Mouse (Mus musculus) heart, postnatal 4 days (tissue): ENCODE results near the gene Sh3pxd2a. TPM values are rescaled to one million over a fixed set of nuclear protein-coding genes. Genes with fewer than 3 reads are reported as not detected.

Experiments
- DNase-seq: peaks from one replicate; pipeline ENCODE4 v3.0.0; 2021
- total RNA-seq, 2 experiments: library from RNA; stranded (reverse); gene quantifications; 2 replicates each; pipeline ENCODE4 v1.2.3; 2021

Sh3pxd2a gene
- total RNA-seq, 2 experiments from 2014 or later, result 91.0 to 95.1 TPM

- DNase-seq, result no peak
Observed at GRCm38 (mm10) chr19:47306128-47306916, 157.9 kb downstream of the Sh3pxd2a start.

DNA sequence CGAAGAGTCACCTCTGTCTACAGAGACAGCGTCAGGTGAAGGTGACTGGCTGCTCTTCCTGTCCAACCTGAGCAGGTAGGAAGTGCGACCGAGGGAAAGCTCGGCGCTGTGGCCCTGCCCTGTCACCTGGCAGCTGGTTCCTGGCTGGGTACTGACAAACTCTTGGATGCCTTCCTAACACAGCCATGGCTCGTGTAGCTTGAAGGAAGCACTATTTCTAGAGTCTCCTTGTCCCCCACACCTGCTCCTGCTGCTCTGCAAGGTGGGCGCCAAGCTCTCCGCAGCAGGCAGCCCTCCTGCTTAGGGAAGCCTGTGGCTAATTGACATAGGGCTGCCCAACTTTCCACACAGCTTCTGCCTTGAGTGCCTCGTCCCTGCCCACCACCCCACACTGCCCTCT is 158.8 kb downstream of the Sh3pxd2a start:
- no peak for DNase-seq

DNA sequence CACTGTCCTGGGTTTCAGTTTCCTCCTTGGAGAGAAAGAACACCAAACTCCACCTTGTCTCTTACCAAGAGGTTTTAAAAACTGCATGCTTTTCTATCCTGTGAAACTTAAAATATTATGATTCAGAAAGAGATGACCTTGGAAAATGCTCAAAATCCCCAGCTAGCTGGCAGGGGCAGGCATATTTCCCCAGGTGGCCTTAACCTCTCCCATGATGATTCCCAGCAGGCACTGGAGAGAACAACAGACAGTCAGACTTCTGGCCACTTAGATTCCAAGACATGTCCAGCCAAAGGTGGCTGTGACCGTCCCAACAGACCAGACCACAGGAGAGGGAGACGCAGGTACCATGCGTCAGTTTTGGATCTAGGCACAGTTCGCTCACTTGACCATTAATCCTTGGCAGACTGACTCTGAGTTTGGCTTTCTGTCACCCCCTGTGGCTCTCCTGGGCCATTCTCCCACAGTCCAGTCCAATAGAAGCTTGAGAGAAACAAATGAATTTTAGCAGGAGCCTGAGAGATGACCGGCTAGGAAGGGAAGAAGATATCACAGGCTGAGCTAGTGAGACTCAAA is 159.9 kb downstream of the Sh3pxd2a start:
- DNase-seq, result no peak

DNA sequence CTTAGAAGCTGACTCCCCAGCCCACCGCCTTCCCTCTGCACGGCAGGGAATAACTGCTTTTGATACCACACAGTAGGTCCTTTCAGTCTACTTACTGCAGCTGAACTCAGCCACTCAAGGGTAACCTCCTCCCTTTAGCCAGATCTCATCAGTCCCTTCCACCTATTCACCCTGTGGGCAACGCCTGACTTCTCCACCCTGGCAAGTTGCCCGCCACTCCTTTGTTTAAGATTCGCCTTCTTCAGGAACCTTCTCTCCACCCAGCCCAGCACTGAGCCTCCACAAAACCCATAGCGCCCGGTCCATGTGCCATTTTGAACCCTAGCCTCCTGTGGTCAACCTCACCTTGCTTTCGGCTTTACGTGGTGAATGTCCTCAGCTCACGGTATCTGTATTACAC is 161.1 kb downstream of the Sh3pxd2a start:
- DNase-seq, result peak; percentile 43

DNA sequence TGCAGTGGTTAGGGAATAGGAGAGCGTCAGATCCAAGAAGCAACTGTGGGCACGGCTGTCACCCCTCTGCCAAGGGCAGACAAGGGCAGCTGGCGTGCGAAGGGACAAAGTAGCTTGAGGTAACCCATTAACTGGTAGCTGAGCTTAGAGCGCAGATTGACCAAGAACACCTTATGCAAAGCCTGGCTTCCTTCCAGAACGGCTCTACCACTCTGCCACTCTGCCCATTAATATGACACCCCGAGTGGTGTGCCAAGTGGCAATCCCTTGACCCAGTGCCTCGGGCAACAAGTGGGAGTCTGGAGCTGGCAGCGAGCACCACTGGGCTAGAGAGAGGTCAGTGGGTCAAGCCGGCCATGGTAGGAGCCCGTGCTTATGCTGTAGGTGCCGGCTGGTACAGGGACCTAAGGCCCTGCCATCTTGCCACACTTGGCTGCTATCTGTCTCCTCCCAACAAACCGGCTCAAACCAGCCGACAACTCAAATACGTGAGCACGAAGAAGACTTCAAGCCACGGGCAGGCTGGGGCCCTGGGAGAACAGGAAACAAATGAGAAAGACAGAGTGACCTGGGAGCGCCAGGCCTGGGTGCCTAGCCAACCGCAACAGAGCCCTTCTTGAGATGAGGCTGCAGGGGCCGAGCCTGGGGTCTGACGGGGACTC is 161.9 kb downstream of the Sh3pxd2a start:
- no peak for DNase-seq

DNA sequence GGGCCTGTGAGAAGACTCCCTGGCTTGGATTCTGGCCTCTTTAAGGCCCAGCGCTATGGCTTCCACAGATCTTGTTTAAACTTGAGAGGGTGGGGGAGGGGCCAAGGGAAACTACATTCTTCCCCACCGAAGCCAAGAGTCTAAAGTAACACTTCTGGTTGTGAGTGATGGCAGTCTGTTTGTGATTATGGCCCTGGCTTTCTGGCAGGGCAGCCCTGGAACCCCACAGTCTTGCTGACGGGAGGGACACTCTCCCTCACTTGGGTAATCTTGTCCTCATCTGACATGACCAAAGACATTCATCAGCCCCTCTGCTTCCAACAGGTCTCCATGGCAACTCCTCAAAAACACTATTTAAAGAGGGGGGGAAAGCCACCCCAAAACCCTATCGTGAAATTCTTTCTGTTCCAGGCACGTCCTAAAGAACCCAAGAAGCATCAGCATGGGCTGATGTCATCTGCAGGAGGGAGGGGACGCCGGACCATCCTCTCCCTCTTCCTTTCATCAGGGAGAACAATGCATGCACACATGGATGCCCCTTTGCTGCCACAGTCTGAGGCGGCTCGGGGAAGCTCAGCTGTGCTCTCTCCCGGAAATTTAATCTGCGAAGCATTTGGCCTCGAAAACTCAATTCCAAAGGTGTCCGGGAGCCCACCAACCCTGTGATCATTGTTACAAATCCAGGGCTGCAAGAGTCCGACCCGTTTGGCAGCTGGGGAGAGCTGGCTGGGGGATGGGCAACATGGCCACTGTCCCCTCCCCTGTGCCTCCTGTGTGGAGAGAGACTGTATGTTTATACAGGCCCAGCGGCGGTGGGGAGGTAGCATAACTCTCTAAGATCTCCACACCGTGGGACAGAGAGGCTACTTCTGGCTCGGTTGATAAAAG is 162.7 kb downstream of the Sh3pxd2a start:
- DNase-seq, result peak; percentile 41

DNA sequence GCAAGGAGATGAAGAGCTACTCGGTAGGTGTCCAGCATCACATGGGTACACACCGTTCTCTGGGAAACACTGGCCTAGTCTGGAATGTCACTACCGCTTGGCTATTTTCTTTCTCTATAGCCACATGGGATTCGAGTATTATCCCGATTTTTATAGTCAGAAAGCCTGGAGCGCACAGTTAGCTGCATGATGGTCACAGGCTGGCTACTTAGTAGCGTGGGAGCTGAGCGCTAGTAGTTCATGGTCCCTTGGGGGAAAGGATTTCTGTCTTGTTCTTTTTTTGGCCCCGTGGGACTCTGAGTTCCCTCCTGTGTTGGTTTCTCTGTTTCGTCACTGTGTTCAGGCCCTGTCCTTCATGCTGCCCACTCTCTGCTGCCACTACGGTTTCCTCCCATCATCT is 166.1 kb downstream of the Sh3pxd2a start:
- no peak for DNase-seq

DNA sequence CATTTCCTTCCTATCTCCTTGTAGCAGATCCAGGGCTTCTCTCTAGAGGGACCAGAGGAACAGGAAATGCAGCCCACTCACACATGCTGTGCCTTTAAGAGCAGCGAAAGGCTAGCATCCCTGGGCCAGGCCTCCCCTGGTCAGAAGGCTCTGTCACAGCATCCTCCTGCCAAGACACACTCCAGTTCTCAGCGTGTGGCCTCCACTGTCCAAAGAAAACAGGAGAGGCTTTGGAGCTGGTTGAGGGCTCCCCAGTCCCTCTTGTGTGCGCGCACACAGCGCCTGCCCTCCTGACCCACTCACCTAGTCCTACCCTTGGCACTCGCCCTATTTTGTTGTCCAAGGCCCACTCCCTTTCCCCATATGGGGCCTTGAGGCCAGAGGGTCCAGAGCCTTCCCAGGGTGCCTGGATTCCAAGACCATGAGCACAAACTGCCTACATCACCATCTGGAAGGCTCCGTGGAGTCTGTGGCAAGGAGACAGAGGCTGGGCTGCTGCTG is 171.7 kb downstream of the Sh3pxd2a start:
- DNase-seq, result peak; percentile 71

DNA sequence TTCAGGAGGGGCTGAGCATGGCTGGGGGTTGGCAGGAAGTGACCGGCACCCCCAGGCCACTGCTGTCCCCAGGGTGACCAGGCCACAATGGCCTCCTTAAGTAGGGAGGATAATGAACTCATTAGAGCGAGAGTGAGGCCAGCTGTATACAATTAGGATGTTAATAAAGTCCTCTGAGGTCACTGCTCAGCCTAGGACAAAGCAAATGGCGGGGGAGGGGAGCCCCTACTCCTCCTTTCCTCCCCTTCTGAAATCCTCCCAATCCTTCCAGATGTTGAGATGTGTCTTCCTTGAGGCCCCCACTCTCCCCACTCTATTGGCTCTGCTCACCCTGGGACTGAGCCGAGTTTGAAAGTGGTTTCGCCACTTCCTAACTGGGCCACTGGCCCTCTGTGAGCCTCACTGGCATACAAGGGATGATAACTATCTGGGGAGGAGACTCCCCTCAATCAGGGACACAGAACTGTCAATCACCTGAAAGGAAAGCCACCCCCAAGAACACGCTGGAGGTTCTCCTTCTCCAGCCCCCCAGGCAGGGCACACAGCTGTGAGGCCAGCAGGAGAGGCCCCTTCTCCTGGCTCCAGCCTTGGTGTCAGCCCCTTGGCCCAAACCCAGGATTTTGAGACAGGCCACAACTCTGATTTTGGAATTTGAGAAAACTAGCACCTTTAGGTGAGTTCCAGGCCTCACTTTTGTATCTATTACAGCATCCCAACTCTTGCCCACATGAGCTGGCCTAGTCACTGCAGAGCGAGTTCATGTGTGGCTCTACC is 172.7 kb downstream of the Sh3pxd2a start:
- peak; percentile 58 for DNase-seq

DNA sequence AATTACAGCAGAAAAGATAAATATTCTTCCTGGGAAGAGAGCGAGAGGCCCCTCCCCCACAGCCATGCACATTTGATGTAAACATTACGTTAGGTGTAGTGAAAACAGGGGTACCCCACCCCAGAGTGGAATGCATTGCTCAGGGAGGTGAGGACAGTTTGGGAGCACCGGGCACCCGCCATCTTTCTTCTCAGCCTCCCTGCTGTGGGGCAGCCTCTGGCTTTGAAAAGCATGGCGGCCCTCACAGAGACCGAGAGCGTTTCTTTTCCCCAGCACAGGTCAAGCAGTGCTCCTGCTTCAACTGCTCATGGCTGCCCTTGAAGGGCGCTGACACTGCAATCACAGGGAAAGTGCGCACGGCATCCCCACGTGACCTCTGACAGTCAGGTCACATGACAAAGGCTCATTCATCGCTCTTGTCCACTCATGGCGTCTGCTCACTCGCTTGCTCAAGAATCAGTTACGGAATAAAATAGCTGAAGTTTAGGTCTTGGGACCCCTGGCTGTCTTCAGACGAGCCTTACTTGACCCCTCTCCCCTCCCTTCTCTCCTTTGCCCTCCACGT is 177.2 kb downstream of the Sh3pxd2a start:
- DNase-seq, result no peak

GRCm38 (mm10) chr19:47285581-47285980 is 178.6 kb downstream of the Sh3pxd2a start:
- no peak for DNase-seq

DNA sequence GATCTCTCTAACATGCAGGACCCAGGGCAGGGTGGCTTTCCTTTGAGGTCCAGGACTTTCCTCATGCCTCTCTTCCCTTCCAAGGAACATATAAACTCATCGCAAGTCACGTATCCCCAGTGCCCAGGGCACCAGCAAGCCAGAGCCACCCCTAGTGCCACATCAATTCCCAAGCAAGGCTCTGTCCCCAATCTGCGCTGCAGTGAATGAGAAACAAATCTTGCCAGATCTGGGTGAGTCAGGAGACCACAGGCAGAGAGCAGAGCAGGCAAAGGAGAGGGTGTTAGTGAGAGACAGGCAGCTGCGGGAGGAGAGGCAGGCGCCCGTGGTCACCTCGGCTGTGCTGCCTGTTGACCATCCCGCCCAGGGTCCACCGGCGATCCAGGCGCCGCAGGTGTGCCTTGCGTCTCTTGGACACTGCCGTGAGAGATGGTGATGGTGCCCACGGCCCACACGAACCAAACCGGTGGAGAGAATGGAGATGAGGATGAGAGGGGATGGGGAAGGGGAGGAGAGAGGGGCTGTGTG is 181.4 kb downstream of the Sh3pxd2a start:
- no peak for DNase-seq

DNA sequence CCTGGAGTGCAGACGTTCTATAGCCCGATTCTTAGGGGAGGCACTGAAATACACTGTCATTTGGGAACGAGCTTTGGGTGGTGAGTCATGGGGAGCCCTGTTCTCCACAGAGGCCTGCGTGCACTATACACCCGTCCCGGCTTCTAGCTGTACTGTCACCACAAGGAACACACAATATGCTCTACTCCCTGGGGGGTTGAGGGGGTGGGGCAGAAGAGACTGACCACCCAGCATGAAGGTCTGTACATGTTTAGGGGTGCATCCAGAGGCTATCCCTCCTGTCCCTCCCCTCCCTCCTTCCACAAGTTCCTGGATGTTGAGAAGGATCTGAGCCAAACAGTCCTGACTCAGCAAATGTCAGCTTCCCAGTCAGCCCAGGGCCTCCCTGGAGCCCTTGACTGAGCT is 182.1 kb downstream of the Sh3pxd2a start:
- peak; percentile 66 for DNase-seq

DNA sequence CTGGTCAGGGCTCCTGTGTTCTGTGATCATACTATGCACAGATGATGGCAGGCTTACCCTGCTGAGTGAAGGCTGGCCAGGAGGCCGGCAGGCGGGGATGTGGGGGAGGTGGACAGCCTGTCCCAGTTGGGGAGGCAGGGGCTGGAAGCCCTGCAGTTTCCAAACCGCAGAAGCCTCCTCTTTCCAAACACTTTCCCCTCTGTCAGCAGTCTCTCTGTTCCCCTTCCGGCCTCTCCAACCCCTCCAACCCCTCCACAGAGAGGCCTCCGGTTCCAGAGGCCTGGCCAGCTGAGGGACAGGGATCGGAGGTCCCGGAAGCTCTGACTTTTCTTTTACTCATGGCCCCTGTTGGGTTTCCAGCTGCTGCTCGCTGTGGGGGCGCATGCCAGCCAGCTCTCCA is 183.3 kb downstream of the Sh3pxd2a start:
- DNase-seq, result peak; percentile 55

DNA sequence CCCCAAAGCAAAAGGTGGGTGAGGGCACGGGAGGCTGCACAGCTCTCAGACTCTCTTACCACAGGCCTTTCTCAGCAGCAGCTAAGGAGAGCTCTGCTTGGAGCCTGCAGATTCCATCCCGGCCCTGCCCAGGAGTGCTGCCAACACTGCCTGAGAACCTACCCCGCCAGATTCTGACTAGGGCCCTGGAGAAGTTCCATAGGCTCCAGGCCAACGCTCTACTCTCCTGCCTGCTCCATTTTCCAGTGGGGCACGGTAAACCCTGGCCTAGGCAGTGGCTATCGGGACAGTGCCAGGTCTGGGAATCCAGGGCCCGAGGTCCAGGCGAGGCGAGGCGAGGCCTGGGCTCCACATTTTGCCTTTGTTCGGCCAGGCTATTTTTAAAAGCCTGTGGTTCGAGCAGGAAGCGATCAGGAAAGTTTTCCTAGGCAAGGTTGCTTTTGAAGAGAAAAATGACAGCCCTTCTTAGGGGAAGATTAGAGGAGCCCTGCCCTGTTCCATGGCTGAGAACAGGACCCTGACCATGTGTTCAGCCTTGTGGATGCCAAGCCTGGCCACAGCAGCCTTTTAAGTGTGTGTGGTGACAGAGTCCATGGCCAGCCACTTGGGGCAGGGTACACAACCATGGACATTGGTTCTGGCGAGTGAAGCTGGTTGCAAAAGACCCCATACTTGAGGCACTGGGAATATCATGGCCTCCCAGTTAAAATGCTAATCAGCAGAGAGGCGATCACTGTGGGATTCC is 184.2 kb downstream of the Sh3pxd2a start:
- DNase-seq, result peak; percentile 92

GRCm38 (mm10) chr19:47279372-47279771 is 184.8 kb downstream of the Sh3pxd2a start:
- peak; percentile 49 for DNase-seq

GRCm38 (mm10) chr19:47276730-47277129 is 187.5 kb downstream of the Sh3pxd2a start:
- peak; percentile 57 for DNase-seq

DNA sequence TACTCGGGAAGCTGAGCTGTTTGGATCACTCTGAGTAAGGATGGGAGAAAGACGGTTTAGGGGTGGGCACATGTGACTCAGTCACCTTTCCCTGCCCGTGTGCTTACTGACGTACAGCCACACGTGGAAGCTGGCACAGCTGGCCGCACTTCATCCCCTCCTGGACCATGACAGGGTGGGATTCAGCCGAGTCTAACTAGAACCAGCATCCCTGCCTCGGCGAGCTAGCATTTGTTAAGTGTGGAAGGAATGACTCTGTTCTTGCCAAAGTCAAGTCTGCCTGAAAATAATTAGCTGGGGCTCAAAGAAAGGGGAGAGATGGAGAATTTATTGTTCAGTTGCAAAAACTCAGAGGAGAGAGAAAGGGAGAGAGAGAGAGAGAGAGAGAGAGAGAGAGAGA is 193.7 kb downstream of the Sh3pxd2a start:
- no peak for DNase-seq

DNA sequence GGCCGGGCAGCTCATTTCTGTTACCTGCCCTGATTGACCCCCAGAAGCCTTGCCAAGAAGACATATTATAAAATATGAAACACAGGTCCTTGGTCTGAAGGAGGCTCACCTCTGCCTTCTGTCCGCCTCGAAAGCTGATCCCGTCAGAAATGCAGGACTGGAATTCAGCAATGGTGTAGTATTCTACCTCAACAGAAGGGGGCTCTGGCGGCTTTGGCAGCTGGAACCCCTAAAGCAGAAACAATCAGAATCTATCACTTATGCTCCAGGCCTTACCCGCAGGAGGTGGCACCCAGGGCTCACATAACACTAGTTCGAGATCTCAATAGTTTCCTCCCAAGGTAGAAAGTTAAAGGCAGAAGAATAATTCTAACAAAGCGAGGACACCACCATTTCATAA is 194.5 kb downstream of the Sh3pxd2a start:
- peak; percentile 48 for DNase-seq

DNA sequence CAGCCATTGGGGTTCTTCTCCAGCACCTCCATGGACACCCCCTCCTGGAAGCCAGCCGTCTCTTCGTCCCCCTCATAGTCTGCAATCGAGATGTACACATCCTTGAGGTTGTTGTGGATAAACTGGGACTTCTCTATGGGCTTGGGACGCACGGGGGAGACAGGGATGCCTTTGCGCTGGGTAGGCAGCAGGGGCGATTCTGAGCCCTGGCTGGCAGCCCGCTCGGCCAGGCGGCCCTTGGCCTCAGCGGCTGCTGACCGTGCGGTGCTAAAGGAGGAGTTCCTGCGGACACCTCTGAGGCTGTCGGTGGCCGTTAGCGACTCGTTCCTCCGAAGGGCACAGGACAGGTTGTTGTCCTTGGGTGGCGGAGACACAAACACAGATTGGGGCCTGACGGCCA is 197.1 kb downstream of the Sh3pxd2a start:
- no peak for DNase-seq
